Mouse (Mus musculus) forebrain, embryonic 11.5 days (tissue): ENCODE measurements around the gene Muc3. TPM values are rescaled to one million over a fixed set of nuclear protein-coding genes. Genes with fewer than 3 reads are reported as not detected.
A peak's percentile ranks its signal among the peaks of the same experiment; 100 is the strongest.

Experiments
- ATAC-seq: fragments of 200-750 bp; cut with Nextera tagmentation; replicated peaks from 2 replicates; pipeline ENCODE4 v1.8.0; 2017; ENCODE audit warnings: moderate TSS enrichment; ENCODE audit not compliant: low FRiP score
- DNase-seq: peaks from one replicate; pipeline ENCODE4 v3.0.0-alpha.2; 2017; ENCODE audit warnings: low spot score
- H3K27ac ChIP-seq: fragments of 300-500 bp; sonication (generic); 2 replicates; pipeline ENCODE4 v1.5.1; 2014; ENCODE audit warnings: low read depth, low read length
- H3K27me3 ChIP-seq: fragments of 300-500 bp; sonication (generic); 2 replicates; pipeline ENCODE4 v1.6.1; 2014; ENCODE audit warnings: mild to moderate bottlenecking, low read length, mixed read lengths; ENCODE audit not compliant: control insufficient read depth, insufficient read depth
- H3K36me3 ChIP-seq: fragments of 300-500 bp; sonication (generic); 2 replicates; pipeline ENCODE4 v1.6.1; 2014; ENCODE audit warnings: mild to moderate bottlenecking, low read length, moderate library complexity, mixed read lengths; ENCODE audit not compliant: control insufficient read depth, insufficient read depth
- H3K4me1 ChIP-seq: fragments of 300-500 bp; sonication (generic); replicated peaks from 2 replicates; pipeline ENCODE4 v1.6.1; 2014; ENCODE audit warnings: low read length, mixed read lengths; ENCODE audit not compliant: control insufficient read depth, insufficient read depth
- H3K4me2 ChIP-seq: fragments of 300-500 bp; sonication (generic); 2 replicates; pipeline ENCODE4 v1.6.1; 2014; ENCODE audit warnings: low read depth, mild to moderate bottlenecking, low read length, moderate library complexity, mixed read lengths; ENCODE audit not compliant: severe bottlenecking
- H3K4me3 ChIP-seq: fragments of 300-500 bp; sonication (generic); 2 replicates; pipeline ENCODE4 v1.5.1; 2014; ENCODE audit warnings: low read depth, low read length
- H3K9ac ChIP-seq: fragments of 300-500 bp; sonication (generic); 2 replicates; pipeline ENCODE4 v1.6.1; 2014; ENCODE audit warnings: low read length
- H3K9me3 ChIP-seq: fragments of 300-500 bp; sonication (generic); 2 replicates; pipeline ENCODE4 v1.6.1; 2016; ENCODE audit warnings: low read length, mixed read lengths; ENCODE audit not compliant: control insufficient read depth
- WGBS: fragments of 180-500 bp; shearing (Covaris S2); extraction: QIAGEN DNeasy Blood & Tissue Kit; methylation state at CpG from one replicate; pipeline ENCODE4 v1.1.7; 2014; 5-methylcytosine and 5-hydroxymethylcytosine counted together
- polyA plus RNA-seq: library from polyadenylated mRNA; unstranded; fragments of >200 nt; fragmentation: Nextera tagmentation; extraction: Ambion mirVana; gene quantifications from 2 replicates; pipeline ENCODE4 v1.2.1, GENCODE M21; 2014

Gene Muc3
- polyA plus RNA-seq, 1 experiment from 2014 or later, result not detected

GRCm38 (mm10) chr5:137116987-137117386 is 32.1 kb downstream of the Muc3 start:
- Histone ChIP-seq H3K9me3 (no peaks in the 10 kb centered on the region), H3K36me3 (no peaks in the 10 kb centered on the region; the same call in 1 of the 2 replicates), H3K4me2 (no peak overlapping the region), H3K27me3 (no peaks in the 10 kb centered on the region), H3K4me1 (peaks cover 6% of the 10 kb centered on the region), H3K9ac (no peak overlapping the region), H3K4me3 (no peak overlapping the region), H3K27ac (no peak overlapping the region)
- ATAC-seq, result no peak
- no peak for DNase-seq
- 86% methylated on average over 2 of the region's 2 CpGs for WGBS

GRCm38 (mm10) chr5:137115866-137116847 is 33.0 kb downstream of the Muc3 start, which contains the start of gene Trim56:
Trim56 (minus strand) TSS chr5:137116209.
- WGBS, result 11% methylated on average over 29 of the region's 29 CpGs
- H3K4me1 ChIP-seq, result peaks cover 6% of the 10 kb centered on the region
- H3K27ac ChIP-seq, result peak within 1 kb of the TSS; percentile 10; the same call in 1 of the 2 replicates
- ATAC-seq, result peak; percentile 60
- peak; percentile 68 for DNase-seq
- H3K4me2 ChIP-seq, result peak within 1 kb of the TSS; percentile 53
- no peaks in the 10 kb centered on the region; the same call in 1 of the 2 replicates for H3K36me3 ChIP-seq
- peak within 1 kb of the TSS; percentile 48 for H3K4me3 ChIP-seq
- H3K9me3 ChIP-seq, result no peaks in the 10 kb centered on the region
- no peaks in the 10 kb centered on the region for H3K27me3 ChIP-seq
- H3K9ac ChIP-seq, result peak within 1 kb of the TSS; percentile 73

- no peaks in the 10 kb centered on the region for H3K9me3 ChIP-seq
- no peaks in the 10 kb centered on the region for H3K27me3 ChIP-seq
- H3K4me2 ChIP-seq, result peak overlapping the region; percentile 53
- ATAC-seq, result no peak
- 88% methylated on average over 9 of the region's 9 CpGs for WGBS
- no peaks in the 10 kb centered on the region; the same call in 1 of the 2 replicates for H3K36me3 ChIP-seq
- no peak for DNase-seq
- peaks cover 6% of the 10 kb centered on the region for H3K4me1 ChIP-seq
- peak overlapping the region; percentile 73; the same call in 1 of the 2 replicates for H3K9ac ChIP-seq
- peak overlapping the region; percentile 48 for H3K4me3 ChIP-seq
- no peak overlapping the region for H3K27ac ChIP-seq
Observed at GRCm38 (mm10) chr5:137114891-137115561, 34.1 kb downstream of the Muc3 start.

GRCm38 (mm10) chr5:137111542-137112408 is 37.3 kb downstream of the Muc3 start:
- Histone ChIP-seq H3K4me3 (no peak overlapping the region), H3K27me3 (no peaks in the 10 kb centered on the region), H3K27ac (no peak overlapping the region), H3K9me3 (no peaks in the 10 kb centered on the region), H3K4me2 (no peak overlapping the region), H3K36me3 (no peaks in the 10 kb centered on the region; the same call in 1 of the 2 replicates), H3K9ac (no peak overlapping the region), H3K4me1 (peaks cover 6% of the 10 kb centered on the region)
- DNase-seq (no peak), ATAC-seq (no peak)
- 80% methylated on average over 5 of the region's 5 CpGs for WGBS

GRCm38 (mm10) chr5:137110863-137111262 is 38.3 kb downstream of the Muc3 start:
- no peak for ATAC-seq

GRCm38 (mm10) chr5:137109941-137110593 is 39.1 kb downstream of the Muc3 start:
- WGBS, result 62% methylated on average over 25 of the region's 25 CpGs
- ATAC-seq, result no peak
- Histone ChIP-seq H3K27me3 (no peaks in the 10 kb centered on the region), H3K4me2 (no peak overlapping the region), H3K4me3 (no peak overlapping the region), H3K9me3 (no peaks in the 10 kb centered on the region), H3K4me1 (0 out of 2 replicates have a peak, but pooled peaks cover 2% of the 10 kb centered on the region), H3K9ac (no peak overlapping the region), H3K36me3 (no peaks in the 10 kb centered on the region; the same call in 1 of the 2 replicates), H3K27ac (no peak overlapping the region)
- no peak for DNase-seq

More at GRCm38 (mm10) chr5:137110863-137111262, 38.3 kb downstream of the Muc3 start:
- H3K27ac ChIP-seq, result no peak overlapping the region
- no peaks in the 10 kb centered on the region for H3K9me3 ChIP-seq
- H3K9ac ChIP-seq, result no peak overlapping the region
- H3K4me1 ChIP-seq, result peaks cover 4% of the 10 kb centered on the region
- WGBS, result 94% methylated on average over 12 of the region's 12 CpGs
- H3K4me3 ChIP-seq, result no peak overlapping the region
- no peak for DNase-seq
- no peaks in the 10 kb centered on the region for H3K27me3 ChIP-seq
- no peaks in the 10 kb centered on the region; the same call in 1 of the 2 replicates for H3K36me3 ChIP-seq
- H3K4me2 ChIP-seq, result no peak overlapping the region

- no peak overlapping the region for H3K4me3 ChIP-seq
- no peak for ATAC-seq
Observed at GRCm38 (mm10) chr5:137108111-137108510, 41.0 kb downstream of the Muc3 start.

More at GRCm38 (mm10) chr5:137108111-137108510, 41.0 kb downstream of the Muc3 start:
- H3K9ac ChIP-seq, result no peak overlapping the region
- H3K36me3 ChIP-seq, result no peaks in the 10 kb centered on the region; the same call in 1 of the 2 replicates
- H3K4me2 ChIP-seq, result no peak overlapping the region
- 0 out of 2 replicates have a peak, but pooled peaks cover 2% of the 10 kb centered on the region for H3K4me1 ChIP-seq
- 71% methylated on average over 6 of the region's 6 CpGs for WGBS
- H3K27me3 ChIP-seq, result no peaks in the 10 kb centered on the region
- no peak overlapping the region for H3K27ac ChIP-seq
- DNase-seq, result no peak
- H3K9me3 ChIP-seq, result no peaks in the 10 kb centered on the region
